Mouse (Mus musculus) thymus, adult 2 months (tissue): ENCODE measurements around the gene Gm29776.

ENCODE experiments used
- CTCF ChIP-seq: fragments of 200-500 bp; IDR thresholded peaks from 2 replicates; pipeline ENCODE4 v1.5.1; 2012; ENCODE audit warnings: mild to moderate bottlenecking, control low read depth, low read length, moderate library complexity, borderline replicate concordance; ENCODE audit not compliant: control insufficient read depth, poor library complexity, insufficient read depth; ENCODE audit errors: extremely low read depth
- POLR2A ChIP-seq: fragments of 200-500 bp; IDR thresholded peaks from 2 replicates; pipeline ENCODE4 v1.6.1; 2012; ENCODE audit warnings: mild to moderate bottlenecking, low read length, control low read depth, moderate library complexity; ENCODE audit not compliant: control insufficient read depth, poor library complexity, insufficient read depth; ENCODE audit errors: extremely low read depth

- TF ChIP-seq CTCF (no peak), POLR2A (no peak)
Observed at GRCm38 (mm10) chr14:54685471-54685870, 13.2 kb downstream of the Gm29776 start.
